Mouse (Mus musculus): ENCODE results near the gene Serpina6.

Serpina6 gene

DNA sequence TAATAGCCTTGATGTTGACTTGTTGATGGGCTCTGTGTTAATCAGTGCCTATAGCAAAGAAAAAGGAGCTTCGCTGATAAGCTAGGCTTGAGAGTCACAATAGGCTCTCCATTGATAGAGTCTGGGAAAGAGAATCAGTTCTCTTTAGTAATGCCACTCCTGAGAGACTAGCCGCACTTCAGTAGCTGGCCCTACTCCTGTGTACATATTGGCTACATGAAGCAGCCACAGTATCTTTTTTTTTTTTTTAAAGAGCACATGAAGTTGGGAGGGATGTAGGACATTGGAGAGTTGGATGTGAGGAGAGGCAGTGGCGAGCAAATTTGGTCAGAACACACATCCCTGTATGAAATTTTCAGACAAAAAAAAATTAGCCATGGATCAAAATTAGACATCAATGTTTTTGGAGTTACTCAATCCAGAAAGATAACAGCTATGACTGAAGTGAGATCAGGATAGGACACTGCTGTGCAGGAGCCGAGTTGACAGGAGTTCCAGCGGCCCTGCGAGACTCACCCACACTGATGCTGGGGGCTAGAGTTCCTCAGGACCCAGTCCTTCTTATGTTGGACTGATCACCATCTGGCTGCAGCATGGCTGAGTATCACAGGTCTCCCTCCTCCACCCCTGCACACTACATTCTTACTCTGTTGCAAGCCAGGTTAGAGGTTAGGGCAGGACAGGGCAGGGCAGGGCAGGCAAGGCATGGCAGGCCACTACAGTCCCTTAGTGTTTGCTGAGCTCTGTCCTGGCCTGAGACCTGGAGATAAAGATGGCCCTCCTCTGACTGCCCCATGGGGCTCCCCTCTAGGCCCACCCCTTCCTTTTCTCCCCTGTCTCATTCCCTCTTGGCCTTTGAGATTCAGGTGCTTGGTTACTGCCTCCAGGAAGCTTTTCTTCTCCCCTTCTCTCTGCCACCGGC, 1.6 kb downstream of the Serpina6 start:
- peak; percentile 54 for DNase-seq (ENCODE audit: low spot score)

DNA sequence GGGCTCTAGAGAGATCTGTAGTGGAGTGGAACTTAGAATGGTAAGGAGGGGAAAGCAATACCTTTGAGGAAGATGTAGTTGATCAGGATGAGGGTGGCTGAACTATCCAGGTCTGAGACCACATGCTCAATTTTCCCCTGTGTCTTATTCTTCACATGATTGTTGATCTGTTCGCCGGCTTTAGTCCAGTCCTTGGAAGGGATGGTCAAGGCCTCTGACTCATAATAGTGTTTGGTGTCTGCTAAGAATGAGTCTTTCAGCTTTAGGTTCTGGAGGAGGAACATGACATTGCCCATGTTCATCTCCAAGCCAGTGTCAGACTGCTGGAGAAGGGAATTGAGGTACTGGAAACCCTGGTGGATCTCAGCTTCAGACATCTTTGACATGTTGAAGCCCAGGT, 3.2 kb downstream of the Serpina6 start:
- no peak for DNase-seq (ENCODE audit: low spot score)

DNA sequence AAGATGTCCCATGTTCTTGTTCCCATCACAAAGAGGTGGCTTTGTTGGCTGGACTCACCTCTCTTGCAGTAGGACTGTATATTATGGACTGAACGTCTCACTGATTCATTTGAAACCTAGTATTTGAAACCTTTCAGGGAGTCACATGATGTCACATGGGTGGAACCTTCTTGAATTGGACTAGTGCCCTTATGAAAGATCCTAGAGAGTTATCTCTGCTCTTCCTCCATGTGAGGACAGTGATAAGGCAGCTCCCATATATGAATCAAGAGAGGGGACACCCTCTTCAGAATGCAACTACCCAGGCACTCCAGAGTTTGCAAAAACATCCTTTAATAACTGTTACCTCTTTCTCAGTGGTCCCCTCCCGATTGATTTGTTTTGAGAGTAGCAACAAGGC, 10.7 kb downstream of the Serpina6 start:
- DNase-seq (ENCODE audit: low spot score): no peak

DNA sequence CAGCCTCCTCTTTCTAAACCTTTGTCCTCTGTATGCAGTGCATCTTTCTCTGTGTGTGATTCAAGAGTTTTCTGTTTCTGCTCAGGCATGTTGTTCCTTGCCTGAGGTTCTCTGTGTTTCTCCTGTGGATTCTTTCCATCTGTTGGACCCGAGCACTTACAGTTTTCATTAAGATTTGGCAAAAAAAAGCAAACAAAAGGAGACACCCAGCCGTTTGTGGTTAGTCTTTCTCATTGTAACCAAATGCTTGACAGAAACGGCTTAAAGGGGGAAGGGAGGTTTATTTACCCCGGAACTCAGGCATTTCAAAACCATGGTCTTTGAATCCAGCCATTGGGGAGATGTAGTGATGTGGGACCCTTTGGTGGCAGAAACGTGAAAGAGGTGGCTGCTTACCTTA, 12.4 kb downstream of the Serpina6 start:
- DNase-seq (ENCODE audit: low spot score): no peak

DNA sequence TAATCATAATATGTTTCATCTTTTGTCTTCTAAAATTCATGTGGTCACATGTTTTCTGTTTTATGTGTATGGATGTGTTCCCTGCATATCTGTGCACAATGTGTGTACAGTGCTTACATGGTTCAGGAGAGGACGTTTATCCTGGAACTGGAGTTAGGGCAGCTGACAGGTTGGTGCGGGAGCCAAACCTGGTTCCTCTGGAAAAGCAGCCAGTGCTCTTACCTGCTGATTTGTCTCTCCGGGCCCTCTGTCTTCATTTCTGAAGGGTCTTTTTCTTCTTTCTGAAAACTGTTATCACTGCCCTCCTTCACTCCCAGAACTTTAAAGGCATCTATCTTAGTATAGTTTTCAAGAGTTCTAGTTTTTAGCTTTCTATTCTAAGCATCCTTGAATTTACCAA, 13.2 kb downstream of the Serpina6 start:
- no peak for DNase-seq (ENCODE audit: low spot score)

DNA sequence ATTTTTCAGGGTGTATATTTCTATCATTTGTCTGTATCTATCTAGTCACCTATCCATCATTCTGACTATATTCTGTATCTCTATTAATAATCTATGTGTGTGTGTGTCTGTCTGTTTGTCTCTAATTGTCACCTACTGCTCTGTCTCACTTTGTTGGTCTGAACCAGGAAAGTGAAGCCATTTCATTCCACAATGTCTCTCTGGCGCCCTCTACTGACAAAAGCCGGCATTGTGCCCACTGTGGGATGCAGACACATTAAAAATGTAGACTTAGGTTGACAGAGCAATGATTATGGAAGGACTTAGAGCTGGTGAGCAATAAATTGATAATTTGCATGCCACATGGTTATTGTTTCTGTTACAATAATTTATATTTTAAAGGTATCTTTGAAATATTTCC, 13.7 kb downstream of the Serpina6 start:
- peak; percentile 76 for DNase-seq (ENCODE audit: low spot score)

DNA sequence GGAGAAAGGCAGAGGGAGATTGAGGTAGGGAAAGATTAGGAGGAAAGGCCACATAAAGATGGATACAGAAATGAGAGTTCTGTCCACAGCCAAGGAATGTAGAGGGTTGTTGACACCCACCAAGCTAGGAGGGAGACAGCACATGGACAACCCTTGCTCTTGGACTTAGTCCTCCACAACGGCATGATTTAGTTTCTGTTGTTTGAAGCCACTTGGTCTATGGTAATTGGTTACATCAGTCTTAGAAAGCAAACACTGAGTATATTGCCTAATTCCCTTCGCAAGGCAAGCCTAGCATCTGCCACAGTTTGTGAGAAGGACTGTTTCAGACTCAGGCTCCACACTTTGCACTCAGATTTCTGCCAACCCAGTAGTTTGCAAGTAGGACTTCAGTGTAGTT, 21.2 kb downstream of the Serpina6 start:
- DNase-seq (ENCODE audit: low spot score): no peak

DNA sequence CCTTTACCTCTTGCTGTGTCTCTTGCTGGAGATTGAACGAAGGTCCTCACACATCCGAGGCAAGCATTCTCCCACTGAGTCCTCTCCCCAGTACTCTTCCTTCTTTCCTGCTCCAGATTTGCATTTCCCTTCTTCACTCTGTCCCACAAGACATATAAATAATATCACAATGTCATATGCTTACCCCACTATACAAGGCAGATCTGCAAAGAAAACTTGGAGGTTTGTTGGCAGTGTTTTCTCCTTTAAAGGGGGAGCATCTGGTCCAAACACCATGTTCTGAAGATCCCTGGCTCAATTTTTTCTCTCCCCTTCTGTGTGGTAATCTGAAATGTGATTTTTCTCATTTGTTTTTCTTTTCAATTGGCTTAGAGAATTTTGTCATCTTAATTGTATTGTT, 22.6 kb downstream of the Serpina6 start:
- DNase-seq (ENCODE audit: low spot score): no peak

DNA sequence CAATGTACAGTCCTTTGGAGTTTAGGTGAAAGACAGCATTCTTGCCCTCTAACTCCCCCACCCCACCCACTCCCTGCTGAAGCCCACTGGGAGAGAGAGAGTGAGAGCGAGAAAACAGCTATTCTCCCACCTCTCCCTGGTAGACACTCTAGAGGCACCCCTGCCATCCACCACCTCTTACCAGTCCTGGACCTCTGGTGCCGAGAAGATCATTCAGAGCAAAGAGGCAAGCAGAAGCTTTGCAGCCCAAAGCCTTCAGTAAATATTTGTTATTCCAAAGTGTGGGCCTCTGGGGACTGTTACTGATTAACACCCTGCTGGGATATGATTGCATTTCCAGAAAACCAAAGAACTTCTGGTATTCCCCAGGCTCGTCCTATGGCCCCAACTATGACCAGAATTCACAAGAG, 25.8 kb downstream of the Serpina6 start, which contains the start of gene Serpina10:
TSS of gene Serpina10 (minus strand) at position 242 of the 410 bp plus-strand sequence.
- no peak for DNase-seq (ENCODE audit: low spot score)

DNA sequence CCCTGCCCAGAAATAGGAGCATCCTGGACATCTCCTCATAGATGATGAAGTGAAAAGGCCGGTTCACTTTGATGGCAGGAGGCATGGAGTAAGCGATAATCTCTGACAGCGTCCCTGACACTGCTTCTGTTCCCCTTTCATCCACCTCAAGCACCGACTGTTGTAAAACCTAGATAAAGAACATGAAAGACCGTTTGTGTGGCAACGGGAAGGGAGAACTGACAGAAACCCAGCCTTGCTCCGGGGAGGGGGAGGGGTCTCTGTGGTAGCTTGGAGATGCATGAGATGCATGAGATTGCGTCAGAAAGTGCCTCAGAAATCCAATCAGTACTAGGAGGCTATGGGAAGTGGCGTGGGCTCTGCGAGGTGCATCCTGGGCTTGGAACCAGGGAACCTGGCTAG, 40.2 kb downstream of the Serpina6 start:
- DNase-seq (ENCODE audit: low spot score): no peak

DNA sequence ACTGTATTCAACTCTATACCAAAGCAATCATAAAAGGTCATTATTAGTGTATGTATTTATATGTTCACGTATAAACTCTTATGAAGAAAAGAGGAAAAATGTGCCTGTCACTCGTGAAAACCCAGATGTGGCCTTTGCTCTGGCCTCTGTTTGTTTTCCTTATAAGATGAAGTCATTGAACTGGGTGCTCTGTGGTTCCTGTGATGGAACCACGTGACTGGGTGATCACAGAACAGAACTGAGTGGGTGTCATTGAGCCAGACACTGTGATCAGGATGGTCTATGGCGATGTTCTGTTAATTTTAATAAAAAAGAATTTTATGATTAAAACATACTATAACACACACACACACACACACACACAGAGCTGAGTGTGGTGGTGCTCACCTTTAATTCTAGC, 41.3 kb downstream of the Serpina6 start:
- no peak for DNase-seq (ENCODE audit: low spot score)

DNA sequence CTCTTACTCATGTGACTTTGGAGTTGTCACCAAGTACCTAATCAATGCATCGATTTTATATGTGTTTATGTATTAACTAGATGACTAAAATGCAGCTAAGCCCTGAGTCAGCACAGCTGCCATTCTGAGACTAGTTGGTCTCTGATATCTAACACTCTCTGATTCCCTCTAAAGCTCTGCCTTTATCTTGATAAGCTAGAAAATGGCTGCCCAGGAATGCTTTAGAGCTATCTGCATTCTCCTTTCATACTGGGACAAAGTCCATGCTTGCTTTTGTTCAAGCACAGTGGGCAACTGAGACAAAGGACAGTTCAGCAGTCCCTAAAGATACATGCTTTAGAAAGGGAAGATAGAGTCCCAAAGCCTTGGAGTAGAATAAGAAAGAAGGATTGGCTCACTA, 41.9 kb downstream of the Serpina6 start:
- DNase-seq (ENCODE audit: low spot score): no peak

DNA sequence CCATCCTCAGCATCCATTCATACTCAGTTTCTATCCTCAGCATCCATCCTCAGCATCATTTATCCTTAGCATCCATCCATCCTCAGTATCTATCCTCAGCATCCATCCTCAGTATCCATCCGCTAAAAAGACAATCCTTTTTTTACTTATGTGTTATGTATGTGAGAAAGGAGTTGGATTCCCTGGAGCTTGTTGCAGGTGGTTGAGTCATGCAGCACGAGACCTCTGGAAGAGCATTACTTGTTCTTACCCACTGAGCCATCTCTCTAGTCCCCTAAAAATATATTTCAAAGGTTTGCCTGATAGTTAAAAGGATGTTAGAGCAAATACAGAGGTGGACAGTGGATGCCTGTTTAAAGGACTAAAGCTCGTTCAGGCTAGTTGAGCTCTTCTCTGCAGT, 55.2 kb downstream of the Serpina6 start:
- no peak for DNase-seq (ENCODE audit: low spot score)

DNA sequence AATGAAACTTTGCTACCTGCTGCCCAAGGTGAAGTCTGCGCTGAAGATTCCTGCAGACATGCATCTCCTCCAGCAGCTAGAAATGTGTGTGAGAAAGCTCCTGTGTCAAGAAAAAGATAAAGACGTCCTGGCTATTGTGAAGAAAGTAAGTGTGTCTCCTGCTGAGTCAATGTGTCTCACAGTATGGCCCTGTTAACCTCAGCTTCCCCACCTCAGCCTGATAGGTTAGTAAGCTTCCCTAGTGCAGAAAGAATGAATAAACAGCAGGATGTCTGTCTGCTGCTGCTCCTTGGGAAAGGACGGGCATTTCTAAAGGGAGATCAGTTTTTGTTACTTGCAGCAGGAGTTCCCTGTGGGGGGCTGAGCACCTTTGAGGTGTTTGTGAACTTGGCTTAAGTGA, 56.6 kb downstream of the Serpina6 start:
- no peak for DNase-seq (ENCODE audit: low spot score)

DNA sequence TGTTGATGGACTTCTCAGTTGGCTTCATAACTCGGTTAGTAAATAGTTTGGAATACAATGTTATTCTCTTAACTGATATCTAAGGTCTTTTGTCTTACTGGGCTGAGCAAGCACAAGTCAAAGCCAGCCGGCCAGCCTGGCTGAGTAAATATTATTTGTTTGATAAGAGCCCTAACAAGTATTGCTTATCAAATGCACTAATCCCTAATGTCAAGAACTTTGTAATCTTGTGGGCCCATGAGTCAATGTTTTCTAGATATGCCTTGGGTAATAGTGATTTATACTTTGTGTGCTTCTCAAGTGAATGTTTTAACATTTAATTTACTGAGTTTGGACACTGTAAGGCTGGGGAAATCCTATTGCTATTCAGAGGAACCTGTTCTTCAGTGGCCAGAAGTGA, 58.6 kb downstream of the Serpina6 start:
- DNase-seq (ENCODE audit: low spot score): peak; percentile 16
